Comparison of ENCODE assay signal across 8 mouse cellular contexts in genomic region chr6:103682854-103683574, GRCm38 (mm10).
A peak's percentile ranks its signal among the peaks of the same experiment; 100 is the strongest.
DNase-seq lines count a peak whose midpoint lies in the region; ATAC-seq and TF ChIP-seq lines count a peak whose summit lies in the region.

No protein-coding gene starts in this region.

- no peak overlapping the region for H3K4me3 ChIP-seq in gastrocnemius, adult 2 months
- H3K4me3 ChIP-seq in forebrain, embryonic 14.5 days (ENCODE audit: low read depth, low read length): no peak overlapping the region
- no peak overlapping the region for H3K4me3 ChIP-seq in left cerebral cortex, adult 2 months

- H3K27ac ChIP-seq in gastrocnemius, adult 2 months: no peak overlapping the region
- no peak overlapping the region for H3K27ac ChIP-seq in forebrain, embryonic 14.5 days (ENCODE audit: low read depth, low read length)
- peak overlapping the region; percentile 61 for H3K27ac ChIP-seq in left cerebral cortex, adult 2 months

- H3K9me3 ChIP-seq in forebrain, embryonic 14.5 days (replicated peaks; ENCODE audit: control insufficient read depth, low read length): no peaks in the 10 kb centered on the region

- H3K36me3 ChIP-seq in forebrain, embryonic 14.5 days (ENCODE audit: control insufficient read depth, insufficient read depth, low read length): 0 out of 2 replicates have a peak, but pooled peaks cover 5% of the 10 kb centered on the region

- no peaks in the 10 kb centered on the region for H3K4me1 ChIP-seq in forebrain, embryonic 14.5 days (ENCODE audit: control insufficient read depth, insufficient read depth, low read length)

- TF ChIP-seq CTCF in gastrocnemius, adult 2 months (IDR thresholded peaks at IDR 0.05): peak; percentile 64
- peak; percentile 77 for TF ChIP-seq CTCF in left cerebral cortex, adult 2 months (IDR thresholded peaks at IDR 0.05)

- DNase-seq in gastrocnemius, adult 2 months: peak; percentile 23
- DNase-seq in gastrocnemius, adult 8-10 months (ENCODE audit: low spot score in 2 of 2): no peak
- peak; percentile 30 for DNase-seq in c-Kit-positive CD71-positive TER-119-positive erythroid progenitor cells, embryonic 14.5 days (ENCODE audit: low spot score)
- DNase-seq in forebrain, embryonic 14.5 days (ENCODE audit: low spot score): peak; percentile 95
- peak; percentile 72 to 77 for DNase-seq in left cerebral cortex, adult 2 months (ENCODE audit: extremely low spot score in 1 of 2, low spot score in 2 of 2)
- DNase-seq in right cerebral cortex, postnatal 36 days (ENCODE audit: low spot score in 2 of 2): peak; percentile 64 to 71

- intact Hi-C loops in gastrocnemius, adult 2 months (cut with DNase I): loop anchor here (2.0 kb wide), 1 partner anchor 374 kb away; no protein-coding TSS in a partner anchor
- intact Hi-C loops in left cerebral cortex, adult 2 months (cut with DNase I): loop anchor here (1.0 kb wide), 1 partner anchor 376 kb away; no protein-coding TSS in a partner anchor

- WGBS in forebrain, embryonic 14.5 days: 15% methylated on average over 8 of the region's 8 CpGs

- no peaks in the 10 kb centered on the region for H3K27me3 ChIP-seq in forebrain, embryonic 14.5 days (replicated peaks; ENCODE audit: control insufficient read depth, insufficient read depth, low read length)

- no peak overlapping the region for H3K9ac ChIP-seq in forebrain, embryonic 14.5 days (ENCODE audit: low read length)

- H3K4me2 ChIP-seq in forebrain, embryonic 14.5 days (ENCODE audit: low read length): no peak overlapping the region

- ATAC-seq in forebrain, embryonic 14.5 days: peak; percentile 87
- ATAC-seq in inflammation-experienced regulatory T-cells, adult 6 months: peak; percentile 77
- peak; percentile 97 for ATAC-seq in megakaryocyte-erythroid progenitor cell, adult 5-6 weeks (replicated peaks; ENCODE audit: low FRiP score, low TSS enrichment, poor library complexity, severe bottlenecking)

Comparison
In these comparisons a context has a peak if more than half of its experiments do, and no peak if none do; other contexts are left out.
1. DNase-seq: peak in gastrocnemius, adult 2 months (single experiment), c-Kit-positive CD71-positive TER-119-positive erythroid progenitor cells, embryonic 14.5 days (single experiment), forebrain, embryonic 14.5 days (single experiment), left cerebral cortex, adult 2 months (2 of 2) and right cerebral cortex, postnatal 36 days (2 of 2); none in gastrocnemius, adult 8-10 months (0 of 2).
2. Peak in every context shown above with its lines, with median percentiles within 50 percentile points of each other: ATAC-seq.